Mouse (Mus musculus) central nervous system, embryonic 18 days (tissue): Measurements from ENCODE around the gene Mrgpra3. TPM values are rescaled to one million over a fixed set of nuclear protein-coding genes. Genes with fewer than 3 reads are reported as not detected.

Experiments used
- polyA plus RNA-seq: library from polyadenylated mRNA; depleted of rRNA; stranded (reverse); fragments of >200 nt; gene quantifications from 2 replicates; pipeline ENCODE4 v1.2.3, GENCODE M21; 2012; rRNA removed

The Mrgpra3 gene
- polyA plus RNA-seq: not detected in 2 replicates

GRCm38 (mm10) chr7:47601272-47601671, at the start of gene Mrgpra3:
Gene Mrgpra3 (minus strand): TSS chr7:47601372.

Other genes starting within 250 kb of the Mrgpra3 start
- gene Mrgpra1, start 247.1 kb downstream of the Mrgpra3 start, polyA plus RNA-seq: 0.07 TPM in 1 of 2 replicates, not detected in the other
- gene Mrgpra2a, start 149.2 kb downstream of the Mrgpra3 start, polyA plus RNA-seq: not detected in 2 replicates
- 0.08 TPM in 1 of 2 replicates, not detected in the other for gene Mrgpra2b, start 72.5 kb downstream of the Mrgpra3 start, polyA plus RNA-seq